Mouse (Mus musculus) testis, adult 2 months (tissue): ENCODE data around the gene B4galnt1.

Experiments
- CTCF ChIP-seq: fragments of 200-500 bp; IDR thresholded peaks from 2 replicates; pipeline ENCODE4 v1.5.1; 2012; ENCODE audit warnings: low read depth, mild to moderate bottlenecking, inconsistent platforms, low read length, moderate library complexity; ENCODE audit not compliant: control insufficient read depth, insufficient read depth, insufficient replicate concordance
- POLR2A ChIP-seq: fragments of 200-500 bp; IDR thresholded peaks from 2 replicates; pipeline ENCODE4 v1.6.1; 2012; ENCODE audit warnings: low read depth, mild to moderate bottlenecking, inconsistent platforms, low read length, moderate library complexity; ENCODE audit not compliant: control insufficient read depth

DNA sequence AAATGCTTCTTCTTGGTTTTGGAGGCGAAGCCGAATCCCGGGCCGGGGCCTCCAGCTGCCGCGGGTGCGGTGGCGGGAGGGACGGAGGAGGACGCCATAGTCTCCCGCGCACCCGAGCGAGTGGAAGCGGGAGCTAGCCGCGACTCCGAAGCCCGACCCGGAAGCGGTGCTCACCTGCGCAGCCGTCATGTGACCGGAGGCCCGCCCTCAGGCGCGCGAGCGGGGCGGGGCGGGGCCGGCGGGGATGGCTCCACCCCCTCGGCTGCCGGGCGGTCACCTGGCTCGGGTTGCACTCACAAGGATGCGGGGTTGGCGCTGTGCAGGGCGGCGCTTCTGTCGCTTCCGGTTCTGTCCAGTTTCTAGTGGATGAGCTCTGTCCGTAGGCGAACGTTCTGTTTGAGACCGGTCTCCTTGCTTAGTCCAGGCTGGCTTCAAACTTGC lies 46.4 kb downstream of the B4galnt1 start, which contains the start of gene Pip4k2c:
- TF ChIP-seq CTCF (no peak), POLR2A (peak; percentile 88)
